Mouse (Mus musculus): Measurements from ENCODE around the gene Usp10. TPM values are rescaled to one million over a fixed set of nuclear protein-coding genes. Genes with fewer than 3 reads are reported as not detected.

The Usp10 gene
- polyA plus RNA-seq, 1 experiment from 2014 or later: 116 TPM

- 93% methylated on average over 18 of the region's 18 CpGs for WGBS
Observed at GRCm38 (mm10) chr8:119941471-119941870, 31.3 kb downstream of the Usp10 start.

GRCm38 (mm10) chr8:119943616-119944015, 33.5 kb downstream of the Usp10 start:
- H3K27me3 ChIP-seq: no peaks in the 10 kb centered on the region
- no peak overlapping the region for H3K27ac ChIP-seq (replicated peaks)
- H3K9me3 ChIP-seq: no peaks in the 10 kb centered on the region
- H3K36me3 ChIP-seq: peaks cover 47% of the 10 kb centered on the region
- H3K9ac ChIP-seq: no peak overlapping the region
- no peak overlapping the region for H3K4me3 ChIP-seq
- H3K4me2 ChIP-seq: no peak overlapping the region
- WGBS: 79% methylated on average over 10 of the region's 10 CpGs
- H3K4me1 ChIP-seq (replicated peaks): peaks cover 22% of the 10 kb centered on the region
- no peak for ATAC-seq (ENCODE audit: low read depth)

More at GRCm38 (mm10) chr8:119941471-119941870, 31.3 kb downstream of the Usp10 start:
- no peak for ATAC-seq (ENCODE audit: low read depth)
- no peaks in the 10 kb centered on the region for H3K27me3 ChIP-seq
- no peak overlapping the region for H3K4me2 ChIP-seq
- H3K36me3 ChIP-seq: peaks cover 39% of the 10 kb centered on the region
- H3K4me3 ChIP-seq: no peak overlapping the region
- H3K9me3 ChIP-seq: no peaks in the 10 kb centered on the region
- H3K9ac ChIP-seq: no peak overlapping the region
- H3K27ac ChIP-seq (replicated peaks): no peak overlapping the region
- peaks cover 22% of the 10 kb centered on the region for H3K4me1 ChIP-seq (replicated peaks)

GRCm38 (mm10) chr8:119944096-119944811, 34.1 kb downstream of the Usp10 start:
- WGBS: 67% methylated on average over 9 of the region's 9 CpGs
- Histone ChIP-seq H3K36me3 (peaks cover 53% of the 10 kb centered on the region), H3K27ac (replicated peaks) (no peak overlapping the region), H3K9me3 (no peaks in the 10 kb centered on the region), H3K27me3 (no peaks in the 10 kb centered on the region), H3K4me3 (no peak overlapping the region), H3K9ac (no peak overlapping the region), H3K4me1 (replicated peaks) (peaks cover 18% of the 10 kb centered on the region), H3K4me2 (no peak overlapping the region)
- peak; percentile 47; the same call in 1 of the 2 replicates for ATAC-seq (ENCODE audit: low read depth)

GRCm38 (mm10) chr8:119946326-119946865, 36.2 kb downstream of the Usp10 start:
- no peak overlapping the region for H3K4me2 ChIP-seq
- H3K9me3 ChIP-seq: no peaks in the 10 kb centered on the region
- 67% methylated on average over 8 of the region's 8 CpGs for WGBS
- no peak for ATAC-seq (ENCODE audit: low read depth)
- no peak overlapping the region for H3K9ac ChIP-seq
- H3K4me1 ChIP-seq (replicated peaks): peaks cover 13% of the 10 kb centered on the region
- no peak overlapping the region for H3K4me3 ChIP-seq
- no peaks in the 10 kb centered on the region for H3K27me3 ChIP-seq
- H3K36me3 ChIP-seq: peaks cover 65% of the 10 kb centered on the region
- H3K27ac ChIP-seq (replicated peaks): no peak overlapping the region

GRCm38 (mm10) chr8:119947653-119948052, 37.5 kb downstream of the Usp10 start:
- Histone ChIP-seq H3K27ac (replicated peaks) (no peak overlapping the region), H3K9ac (no peak overlapping the region), H3K27me3 (no peaks in the 10 kb centered on the region), H3K9me3 (no peaks in the 10 kb centered on the region), H3K4me2 (no peak overlapping the region), H3K4me3 (no peak overlapping the region), H3K36me3 (peaks cover 66% of the 10 kb centered on the region), H3K4me1 (replicated peaks) (peaks cover 20% of the 10 kb centered on the region)
- WGBS: 81% methylated on average over 19 of the region's 19 CpGs
- ATAC-seq (ENCODE audit: low read depth): no peak

GRCm38 (mm10) chr8:119948340-119948739, 38.2 kb downstream of the Usp10 start:
- WGBS: 82% methylated on average over 15 of the region's 15 CpGs
- no peak overlapping the region for H3K9ac ChIP-seq

GRCm38 (mm10) chr8:119952282-119952681, 42.1 kb downstream of the Usp10 start:
- Histone ChIP-seq H3K4me3 (no peak overlapping the region), H3K9ac (0 out of 2 replicates have a peak overlapping the region, but pooled peaks have one; percentile 5), H3K36me3 (peaks cover 91% of the 10 kb centered on the region), H3K4me2 (no peak overlapping the region), H3K4me1 (replicated peaks) (peaks cover 29% of the 10 kb centered on the region; the same call in 1 of the 2 replicates), H3K27me3 (no peaks in the 10 kb centered on the region), H3K27ac (replicated peaks) (peak overlapping the region; percentile 46; the same call in 1 of the 2 replicates), H3K9me3 (no peaks in the 10 kb centered on the region)
- ATAC-seq (ENCODE audit: low read depth): no peak
- WGBS: 35% methylated on average over 7 of the region's 7 CpGs

More at GRCm38 (mm10) chr8:119948340-119948739, 38.2 kb downstream of the Usp10 start:
- no peak overlapping the region for H3K4me3 ChIP-seq
- no peaks in the 10 kb centered on the region for H3K27me3 ChIP-seq
- H3K9me3 ChIP-seq: no peaks in the 10 kb centered on the region
- H3K4me1 ChIP-seq (replicated peaks): peaks cover 22% of the 10 kb centered on the region
- peaks cover 69% of the 10 kb centered on the region for H3K36me3 ChIP-seq
- no peak for ATAC-seq (ENCODE audit: low read depth)
- no peak overlapping the region for H3K4me2 ChIP-seq
- no peak overlapping the region for H3K27ac ChIP-seq (replicated peaks)

- Histone ChIP-seq H3K9ac (no peak overlapping the region), H3K27ac (replicated peaks) (no peak overlapping the region), H3K36me3 (peaks cover 91% of the 10 kb centered on the region), H3K4me1 (replicated peaks) (peaks cover 27% of the 10 kb centered on the region; the same call in 1 of the 2 replicates), H3K4me3 (no peak overlapping the region), H3K9me3 (no peaks in the 10 kb centered on the region), H3K4me2 (no peak overlapping the region), H3K27me3 (no peaks in the 10 kb centered on the region)
- WGBS: 39% methylated on average over 5 of the region's 5 CpGs
- no peak for ATAC-seq (ENCODE audit: low read depth)
Observed at GRCm38 (mm10) chr8:119952747-119953146, 42.6 kb downstream of the Usp10 start.

- H3K4me2 ChIP-seq: no peak overlapping the region
- H3K36me3 ChIP-seq: peaks cover 81% of the 10 kb centered on the region
- H3K27me3 ChIP-seq: no peaks in the 10 kb centered on the region
- no peak overlapping the region for H3K27ac ChIP-seq (replicated peaks)
- no peaks in the 10 kb centered on the region for H3K9me3 ChIP-seq
- no peak overlapping the region for H3K4me3 ChIP-seq
- H3K9ac ChIP-seq: no peak overlapping the region
- ATAC-seq (ENCODE audit: low read depth): no peak
- peaks cover 21% of the 10 kb centered on the region for H3K4me1 ChIP-seq (replicated peaks)
- WGBS: 94% methylated on average over 8 of the region's 8 CpGs
Observed at GRCm38 (mm10) chr8:119955333-119955732, 45.2 kb downstream of the Usp10 start.

GRCm38 (mm10) chr8:119958076-119958475, 47.9 kb downstream of the Usp10 start:
- no peak for ATAC-seq (ENCODE audit: low read depth)
- Histone ChIP-seq H3K27ac (replicated peaks) (no peak overlapping the region), H3K4me2 (no peak overlapping the region), H3K9ac (no peak overlapping the region), H3K4me1 (replicated peaks) (peaks cover 19% of the 10 kb centered on the region), H3K4me3 (no peak overlapping the region), H3K27me3 (no peaks in the 10 kb centered on the region), H3K36me3 (peaks cover 55% of the 10 kb centered on the region), H3K9me3 (no peaks in the 10 kb centered on the region)
- WGBS: 96% methylated on average over 10 of the region's 10 CpGs

- Histone ChIP-seq H3K4me1 (replicated peaks) (peaks cover 11% of the 10 kb centered on the region), H3K36me3 (peaks cover 29% of the 10 kb centered on the region), H3K9ac (no peak overlapping the region), H3K4me3 (no peak overlapping the region), H3K9me3 (no peaks in the 10 kb centered on the region), H3K27ac (replicated peaks) (peak overlapping the region; percentile 49), H3K27me3 (no peaks in the 10 kb centered on the region), H3K4me2 (no peak overlapping the region)
- 43% methylated on average over 5 of the region's 5 CpGs for WGBS
- ATAC-seq (ENCODE audit: low read depth): peak; percentile 70; the same call in 1 of the 2 replicates
Observed at GRCm38 (mm10) chr8:119960531-119961104, 50.5 kb downstream of the Usp10 start.

GRCm38 (mm10) chr8:119964859-119965258, 54.7 kb downstream of the Usp10 start:
- ATAC-seq (ENCODE audit: low read depth): no peak
- H3K27me3 ChIP-seq: no peaks in the 10 kb centered on the region
- no peak overlapping the region for H3K4me3 ChIP-seq
- no peak overlapping the region for H3K9ac ChIP-seq
- no peak overlapping the region for H3K4me2 ChIP-seq
- peaks cover 11% of the 10 kb centered on the region for H3K4me1 ChIP-seq (replicated peaks)
- no peak overlapping the region for H3K27ac ChIP-seq (replicated peaks)
- 83% methylated on average over 4 of the region's 4 CpGs for WGBS
- H3K9me3 ChIP-seq: no peaks in the 10 kb centered on the region
- no peaks in the 10 kb centered on the region for H3K36me3 ChIP-seq

All from neural tube, embryonic 13.5 days (tissue).